Mouse (Mus musculus) heart, postnatal 0 days (tissue): ENCODE measurements at regions not wholly inside any gene's neighbourhood (a gene's known extent, or its start where the extent isn't known, plus 50 kb on each side); places are given as distances from the start of the nearest gene placed in this dataset.

Experiments used
- ATAC-seq: fragments of 200-750 bp; cut with Nextera tagmentation; 2 replicates; pipeline ENCODE4 v1.8.0; 2017; ENCODE audit warnings: low read depth, moderate number of reproducible peaks, moderate library complexity; ENCODE audit not compliant: insufficient read depth
- DNase-seq: peaks from one replicate; pipeline ENCODE4 v3.0.0-alpha.2; 2016; ENCODE audit warnings: low spot score
- H3K27ac ChIP-seq: fragments of 300-500 bp; sonication (generic); 2 replicates; pipeline ENCODE4 v1.5.1; 2014; ENCODE audit warnings: low read depth, mild to moderate bottlenecking
- H3K27me3 ChIP-seq: fragments of 300-500 bp; sonication (generic); 2 replicates; pipeline ENCODE4 v1.6.1; 2014; ENCODE audit warnings: low read length, mixed read lengths; ENCODE audit not compliant: control insufficient read depth, insufficient read depth
- H3K36me3 ChIP-seq: fragments of 300-500 bp; sonication (generic); replicated peaks from 2 replicates; pipeline ENCODE4 v1.6.1; 2014; ENCODE audit warnings: low read length, mixed read lengths; ENCODE audit not compliant: control insufficient read depth, insufficient read depth
- H3K4me1 ChIP-seq: fragments of 300-500 bp; sonication (generic); 2 replicates; pipeline ENCODE4 v1.6.1; 2014; ENCODE audit warnings: antibody characterized with exemption; ENCODE audit not compliant: control insufficient read depth, insufficient read depth
- H3K4me2 ChIP-seq: fragments of 300-500 bp; sonication (generic); 2 replicates; pipeline ENCODE4 v1.6.1; 2014; ENCODE audit warnings: low read depth, mild to moderate bottlenecking, low read length, moderate library complexity
- H3K4me3 ChIP-seq: fragments of 300-500 bp; sonication (generic); 2 replicates; pipeline ENCODE4 v1.5.1; 2014; ENCODE audit warnings: low read depth, low read length
- H3K9ac ChIP-seq: fragments of 300-500 bp; sonication (generic); replicated peaks from 2 replicates; pipeline ENCODE4 v1.6.1; 2014; ENCODE audit warnings: low read depth, low read length, mixed read lengths
- H3K9me3 ChIP-seq: fragments of 300-500 bp; sonication (generic); replicated peaks from 2 replicates; pipeline ENCODE4 v1.6.1; 2016; ENCODE audit warnings: low read length; ENCODE audit not compliant: control insufficient read depth
- CTCF ChIP-seq: IDR thresholded peaks from 2 replicates; pipeline ENCODE4 v1.5.1; 2016; ENCODE audit warnings: antibody characterized with exemption, control low read depth, low read depth
- EP300 ChIP-seq: IDR thresholded peaks from 2 replicates; pipeline ENCODE4 v1.6.1; 2016; ENCODE audit warnings: antibody characterized with exemption, low read depth
- WGBS: fragments of 180-500 bp; shearing (Covaris S2); extraction: QIAGEN DNeasy Blood & Tissue Kit; methylation state at CpG from one replicate; pipeline ENCODE4 v1.1.7; 2014; 5-methylcytosine and 5-hydroxymethylcytosine counted together

DNA sequence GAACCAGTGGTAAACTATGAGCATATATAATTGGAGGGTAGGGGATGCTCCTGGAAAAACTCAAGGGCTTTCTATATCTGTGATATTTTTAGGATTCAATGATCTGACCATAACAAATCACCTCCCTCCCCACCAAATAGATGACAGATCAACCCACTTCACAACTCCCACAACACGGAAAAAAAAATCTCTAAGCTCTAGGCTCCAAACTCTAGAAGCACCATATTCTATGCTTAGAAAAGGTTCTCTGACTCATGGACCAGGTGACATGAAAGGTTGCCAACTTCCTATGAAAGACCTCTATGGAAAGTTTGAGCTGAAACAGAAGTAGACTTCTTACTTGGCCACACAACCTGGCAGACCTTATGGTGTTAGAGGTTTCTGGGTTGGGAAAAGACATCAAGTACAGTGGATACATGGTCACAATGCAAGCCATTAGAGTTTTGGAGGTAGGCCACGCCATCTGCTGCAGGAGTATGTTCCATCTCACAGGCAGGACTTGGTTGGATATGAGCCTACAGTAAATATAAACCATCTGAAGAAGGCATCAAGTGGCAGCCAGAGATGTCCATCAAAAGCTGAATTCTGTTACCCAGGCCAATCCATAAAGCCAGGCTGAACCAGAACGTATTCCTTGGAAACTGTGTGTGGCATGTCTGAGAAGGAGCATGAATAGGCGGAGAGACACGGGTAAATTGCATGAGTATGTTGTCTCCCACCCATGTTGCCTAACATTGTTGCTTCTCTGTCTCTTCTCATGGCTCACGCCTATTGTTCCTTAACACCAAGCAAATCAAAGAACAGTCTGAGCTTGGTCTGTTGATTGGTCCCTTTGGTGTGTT is 257.2 kb downstream of the Gm9195 start:
- Histone ChIP-seq H3K4me3 (no peak overlapping the region), H3K4me2 (no peak overlapping the region), H3K27ac (no peak overlapping the region), H3K9me3 (no peaks in the 10 kb centered on the region), H3K36me3 (no peaks in the 10 kb centered on the region), H3K4me1 (no peaks in the 10 kb centered on the region), H3K9ac (no peak overlapping the region), H3K27me3 (no peaks in the 10 kb centered on the region)
- DNase-seq (no peak), ATAC-seq (no peak)
- TF ChIP-seq CTCF (no peak), EP300 (no peak)
- 68% methylated on average over 6 of the region's 6 CpGs for WGBS

GRCm38 (mm10) chr14:72227853-72228252 is 263.8 kb downstream of the Gm9195 start:
- H3K9ac ChIP-seq, result no peak overlapping the region
- H3K27me3 ChIP-seq, result no peaks in the 10 kb centered on the region
- no peaks in the 10 kb centered on the region for H3K4me1 ChIP-seq
- no peak overlapping the region for H3K4me2 ChIP-seq
- H3K27ac ChIP-seq, result no peak overlapping the region
- no peak for ATAC-seq
- H3K9me3 ChIP-seq, result no peaks in the 10 kb centered on the region
- 62% methylated on average over 5 of the region's 5 CpGs for WGBS
- TF ChIP-seq EP300 (no peak), CTCF (no peak)
- no peak overlapping the region for H3K4me3 ChIP-seq
- DNase-seq, result no peak
- no peaks in the 10 kb centered on the region for H3K36me3 ChIP-seq

DNA sequence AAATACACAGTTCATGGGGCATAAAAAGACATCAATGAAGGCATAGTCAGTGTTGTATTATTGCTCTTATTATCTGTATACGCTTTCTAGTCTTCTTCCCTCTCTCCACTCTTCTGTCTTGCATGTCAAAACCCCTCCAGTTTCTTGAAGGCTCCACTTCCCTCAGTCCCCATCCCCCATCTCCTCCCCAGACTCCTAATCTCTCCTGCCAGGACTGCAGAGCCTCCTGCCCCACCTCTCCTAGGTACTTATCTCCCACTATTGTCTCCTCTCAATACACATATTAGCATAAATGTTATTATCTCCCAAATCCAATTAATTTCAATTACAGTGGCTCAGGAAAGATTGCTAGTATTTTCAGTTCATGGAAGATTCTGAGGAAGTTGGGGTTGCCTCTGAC is 264.2 kb downstream of the Gm9195 start:
- H3K9me3 ChIP-seq, result no peaks in the 10 kb centered on the region
- H3K9ac ChIP-seq, result no peak overlapping the region
- H3K27me3 ChIP-seq, result no peaks in the 10 kb centered on the region
- H3K36me3 ChIP-seq, result no peaks in the 10 kb centered on the region
- ATAC-seq (no peak), DNase-seq (no peak)
- TF ChIP-seq CTCF (no peak), EP300 (no peak)
- H3K4me1 ChIP-seq, result no peaks in the 10 kb centered on the region
- H3K27ac ChIP-seq, result no peak overlapping the region
- H3K4me2 ChIP-seq, result no peak overlapping the region
- 36% methylated on average over 1 of the region's 1 CpGs for WGBS
- no peak overlapping the region for H3K4me3 ChIP-seq

DNA sequence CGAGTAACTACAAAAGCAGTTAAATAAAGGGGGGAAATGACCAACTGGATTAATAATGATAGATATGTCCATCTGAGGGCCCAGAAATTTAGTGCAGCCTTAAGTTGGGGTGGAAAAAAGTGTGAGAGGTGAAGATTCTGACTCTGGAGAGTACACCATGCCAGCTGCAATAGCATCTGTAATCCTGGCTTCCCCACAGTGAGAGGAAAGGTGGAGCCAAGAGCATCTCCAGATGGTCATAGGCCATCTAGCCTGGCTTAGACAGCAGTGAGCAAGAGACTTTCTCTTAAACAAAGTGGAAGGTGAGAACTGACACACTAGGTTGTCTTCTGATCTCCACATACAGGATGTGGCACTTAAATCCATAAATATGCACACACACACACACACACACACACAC is 264.7 kb downstream of the Gm9195 start:
- H3K27me3 ChIP-seq, result no peaks in the 10 kb centered on the region
- no peak overlapping the region for H3K9ac ChIP-seq
- H3K27ac ChIP-seq, result no peak overlapping the region
- no peaks in the 10 kb centered on the region for H3K9me3 ChIP-seq
- no peak for TF ChIP-seq EP300
- no peak for TF ChIP-seq CTCF
- ATAC-seq, result no peak
- H3K4me3 ChIP-seq, result no peak overlapping the region
- no peak for DNase-seq
- H3K36me3 ChIP-seq, result no peaks in the 10 kb centered on the region
- WGBS, result 60% methylated on average over 1 of the region's 1 CpGs
- H3K4me2 ChIP-seq, result no peak overlapping the region
- no peaks in the 10 kb centered on the region for H3K4me1 ChIP-seq

GRCm38 (mm10) chr14:72222836-72223235 is 268.8 kb downstream of the Gm9195 start:
- TF ChIP-seq EP300 (no peak), CTCF (no peak)
- no peak for ATAC-seq
- H3K4me1 ChIP-seq, result no peaks in the 10 kb centered on the region
- H3K9ac ChIP-seq, result no peak overlapping the region
- 33% methylated on average over 2 of the region's 2 CpGs for WGBS
- H3K27ac ChIP-seq, result no peak overlapping the region
- H3K4me2 ChIP-seq, result no peak overlapping the region
- no peaks in the 10 kb centered on the region for H3K27me3 ChIP-seq
- no peaks in the 10 kb centered on the region for H3K9me3 ChIP-seq
- H3K4me3 ChIP-seq, result no peak overlapping the region
- DNase-seq, result no peak
- H3K36me3 ChIP-seq, result no peaks in the 10 kb centered on the region

- Histone ChIP-seq H3K27ac (no peak overlapping the region), H3K9ac (no peak overlapping the region), H3K27me3 (no peaks in the 10 kb centered on the region), H3K9me3 (no peaks in the 10 kb centered on the region), H3K36me3 (no peaks in the 10 kb centered on the region), H3K4me2 (no peak overlapping the region), H3K4me3 (no peak overlapping the region), H3K4me1 (no peaks in the 10 kb centered on the region)
- no peak for ATAC-seq
- 65% methylated on average over 6 of the region's 6 CpGs for WGBS
- no peak for DNase-seq
- TF ChIP-seq CTCF (no peak), EP300 (no peak)
Observed at GRCm38 (mm10) chr14:72219523-72219922, 272.1 kb downstream of the Gm9195 start.
